Comparison of ENCODE assay signal across 8 mouse cellular contexts in the genomic region with DNA sequence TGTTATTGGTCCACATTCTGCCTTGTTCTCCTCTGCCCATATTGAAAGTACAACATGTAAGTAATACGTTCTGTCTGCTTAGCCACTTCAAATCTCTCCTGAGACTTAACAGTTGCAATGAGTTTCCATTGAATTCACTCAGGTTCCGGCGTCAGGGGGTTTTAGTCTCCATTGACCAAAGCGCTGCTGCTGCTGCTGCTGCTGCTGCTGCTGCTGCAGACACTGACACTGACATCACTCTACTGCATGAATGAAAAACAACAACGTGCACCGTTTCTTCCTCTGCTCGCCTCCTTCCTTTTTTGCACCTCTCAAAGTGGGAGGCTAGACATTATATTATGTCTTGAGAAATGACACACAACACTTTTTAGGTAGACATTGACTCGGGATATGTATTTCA. TPM values are rescaled to one million over a fixed set of nuclear protein-coding genes. Genes with fewer than 3 reads are reported as not detected.
DNase-seq lines count a peak whose midpoint lies in the region; ATAC-seq and TF ChIP-seq lines count a peak whose summit lies in the region.

No protein-coding gene starts in this region.

- no peak for ATAC-seq in kidney, postnatal 0 days (replicated peaks; ENCODE audit: low FRiP score, low read depth)
- ATAC-seq in hindbrain, embryonic 14.5 days (ENCODE audit: low FRiP score): no peak
- ATAC-seq in neural tube, embryonic 12.5 days (ENCODE audit: low FRiP score, low read depth): no peak

- H3K4me2 ChIP-seq in kidney, postnatal 0 days (ENCODE audit: low read length): peak overlapping the region; percentile 72
- peak overlapping the region; percentile 87 for H3K4me2 ChIP-seq in hindbrain, embryonic 14.5 days (replicated peaks)
- peak overlapping the region; percentile 66 for H3K4me2 ChIP-seq in neural tube, embryonic 12.5 days (replicated peaks)

- no peak for TF ChIP-seq CTCF in kidney, postnatal 0 days (IDR thresholded peaks at IDR 0.05; ENCODE audit: low read depth)

- peak; percentile 28 for DNase-seq in kidney, postnatal 0 days (ENCODE audit: low spot score)
- no peak for DNase-seq in kidney, adult 11 months
- DNase-seq in embryo, embryonic 10.5 days (ENCODE audit: low spot score): peak; percentile 52
- no peak for DNase-seq in hindbrain, embryonic 14.5 days (ENCODE audit: low spot score)
- DNase-seq in Muller cell, postnatal 12 days (ENCODE audit: inconsistent ontology term): no peak
- DNase-seq in frontal cortex, postnatal 14 days (ENCODE audit: low spot score in 2 of 2): no peak
- DNase-seq in yolk sac, embryonic 10.5 days (ENCODE audit: low spot score): no peak

- no peak overlapping the region for H3K9ac ChIP-seq in kidney, postnatal 0 days (ENCODE audit: low read depth, low read length)
- peak overlapping the region; percentile 96 for H3K9ac ChIP-seq in hindbrain, embryonic 14.5 days
- H3K9ac ChIP-seq in neural tube, embryonic 12.5 days: peak overlapping the region; percentile 99; the same call in 1 of the 2 replicates

- H3K4me3 ChIP-seq in kidney, postnatal 0 days (replicated peaks; ENCODE audit: low read depth, low read length): peak overlapping the region; percentile 91
- H3K4me3 ChIP-seq in hindbrain, embryonic 14.5 days (replicated peaks; ENCODE audit: low read length): peak overlapping the region; percentile 94
- H3K4me3 ChIP-seq in neural tube, embryonic 12.5 days: peak overlapping the region; percentile 99

- no peaks in the 10 kb centered on the region for H3K27me3 ChIP-seq in kidney, postnatal 0 days (ENCODE audit: insufficient read depth, low read length)
- no peaks in the 10 kb centered on the region for H3K27me3 ChIP-seq in hindbrain, embryonic 14.5 days (ENCODE audit: control insufficient read depth, insufficient read depth, low read length)
- H3K27me3 ChIP-seq in neural tube, embryonic 12.5 days (replicated peaks): no peaks in the 10 kb centered on the region

- WGBS in kidney, postnatal 0 days: 28% methylated on average over 8 of the region's 8 CpGs
- WGBS in hindbrain, embryonic 14.5 days: 14% methylated on average over 8 of the region's 8 CpGs
- 16% methylated on average over 8 of the region's 8 CpGs for WGBS in neural tube, embryonic 12.5 days

- H3K4me1 ChIP-seq in kidney, postnatal 0 days (replicated peaks; ENCODE audit: insufficient read depth, low read length): 0 out of 2 replicates have a peak, but pooled peaks cover 10% of the 10 kb centered on the region
- peaks cover 25% of the 10 kb centered on the region for H3K4me1 ChIP-seq in hindbrain, embryonic 14.5 days (replicated peaks; ENCODE audit: control insufficient read depth, insufficient read depth, low read length)
- H3K4me1 ChIP-seq in neural tube, embryonic 12.5 days: peaks cover 17% of the 10 kb centered on the region

- no peaks in the 10 kb centered on the region for H3K36me3 ChIP-seq in kidney, postnatal 0 days (ENCODE audit: insufficient read depth, low read length)
- H3K36me3 ChIP-seq in hindbrain, embryonic 14.5 days (replicated peaks; ENCODE audit: control insufficient read depth, insufficient read depth): no peaks in the 10 kb centered on the region
- no peaks in the 10 kb centered on the region for H3K36me3 ChIP-seq in neural tube, embryonic 12.5 days

- H3K27ac ChIP-seq in kidney, postnatal 0 days: no peak overlapping the region
- peak overlapping the region; percentile 47 for H3K27ac ChIP-seq in hindbrain, embryonic 14.5 days
- no peak overlapping the region for H3K27ac ChIP-seq in neural tube, embryonic 12.5 days

- H3K9me3 ChIP-seq in kidney, postnatal 0 days (replicated peaks; ENCODE audit: low read length): no peaks in the 10 kb centered on the region
- no peaks in the 10 kb centered on the region for H3K9me3 ChIP-seq in hindbrain, embryonic 14.5 days (ENCODE audit: control insufficient read depth, low read length)
- no peaks in the 10 kb centered on the region for H3K9me3 ChIP-seq in neural tube, embryonic 12.5 days

RNA-seq across cellular contexts. Expression of a gene that starts 3.0 kb away (rescaled TPM):
- polyA plus RNA-seq in kidney, postnatal 0 days (2015; fragmentation: Nextera tagmentation; extraction: Ambion mirVana): 11.1 and 13.8 TPM in 2 replicates
- polyA plus RNA-seq in hindbrain, embryonic 14.5 days (2014; fragmentation: Nextera tagmentation; extraction: Ambion mirVana): 10.0 and 10.5 TPM in 2 replicates
- 28.1 and 29.8 TPM in 2 replicates for polyA plus RNA-seq in neural tube, embryonic 12.5 days (2016; fragmentation: Nextera tagmentation; extraction: Ambion mirVana)

Comparison
In these comparisons a context has a peak if more than half of its experiments do, and no peak if none do; other contexts are left out.
1. DNase-seq: peak in kidney, postnatal 0 days (single experiment) and embryo, embryonic 10.5 days (single experiment); none in kidney, adult 11 months (single experiment), hindbrain, embryonic 14.5 days (single experiment), Muller cell, postnatal 12 days (single experiment), frontal cortex, postnatal 14 days (0 of 2) and yolk sac, embryonic 10.5 days (single experiment).
2. Peak in every context shown above with its lines, with median percentiles within 50 percentile points of each other: H3K4me2 ChIP-seq and H3K4me3 ChIP-seq.